Mouse (Mus musculus) thymus, postnatal 4 days (tissue): ENCODE measurements around the gene Mmrn1.

ENCODE experiments used
- DNase-seq: peaks from one replicate; pipeline ENCODE4 v3.0.0; 2021

Gene Mmrn1

DNA sequence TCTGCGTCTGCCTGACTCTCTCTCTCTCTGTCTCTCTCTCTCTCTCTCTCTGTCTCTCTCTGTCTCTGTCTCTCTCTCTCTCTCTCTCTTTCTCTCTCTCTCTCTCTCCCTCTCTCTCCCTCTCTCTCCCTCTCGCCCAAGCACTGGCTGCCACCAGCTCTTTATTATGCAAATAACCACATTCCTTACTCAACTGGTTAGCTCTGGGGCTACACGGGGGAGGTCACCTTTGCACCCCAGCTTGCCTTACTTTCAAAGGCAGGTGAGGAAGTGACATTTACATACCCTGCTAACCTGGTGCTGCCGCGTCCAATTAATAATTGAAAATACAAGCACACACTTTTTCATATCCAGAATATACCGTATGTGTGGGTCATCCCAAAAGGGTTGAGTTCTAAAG is 69.3 kb downstream of the Mmrn1 start:
- DNase-seq: no peak

DNA sequence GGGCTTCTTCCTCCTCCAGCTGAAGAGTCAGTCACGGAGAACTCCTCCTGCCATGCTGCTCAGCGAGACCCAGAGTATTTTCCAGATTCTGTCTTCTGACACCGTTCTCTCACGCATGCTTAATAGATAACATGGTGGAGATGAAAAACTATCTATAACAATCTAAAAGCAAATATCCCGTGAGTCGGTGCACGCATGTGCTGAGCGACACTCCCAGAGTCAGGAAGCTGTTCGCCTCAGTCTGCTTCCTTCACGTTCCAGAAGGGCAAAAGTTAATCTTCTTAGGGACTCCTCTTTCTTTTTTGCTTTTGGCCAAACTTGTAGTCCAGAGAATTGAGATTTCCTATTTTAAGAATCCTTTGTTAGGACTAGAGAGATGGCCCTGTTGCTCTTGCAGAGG is 69.7 kb downstream of the Mmrn1 start:
- no peak for DNase-seq

DNA sequence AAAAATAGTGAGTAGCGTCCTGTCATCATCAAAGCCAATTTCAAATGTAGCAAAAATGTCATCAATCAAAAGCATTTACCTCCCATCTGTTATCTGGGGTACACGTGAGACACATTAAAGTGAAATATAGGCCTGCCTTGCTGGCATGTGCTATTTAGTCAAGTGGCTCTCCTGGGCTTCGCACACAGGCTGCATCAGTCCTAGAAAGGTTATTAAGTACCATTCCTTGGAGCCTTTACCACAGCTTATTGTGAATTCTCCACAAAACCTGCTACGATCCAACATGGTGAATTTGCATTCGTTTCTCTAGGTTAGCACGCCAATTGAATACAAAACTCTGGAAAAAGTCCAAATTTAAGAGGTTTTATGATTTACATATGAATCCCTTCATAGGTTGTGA is 70.8 kb downstream of the Mmrn1 start:
- DNase-seq: no peak

DNA sequence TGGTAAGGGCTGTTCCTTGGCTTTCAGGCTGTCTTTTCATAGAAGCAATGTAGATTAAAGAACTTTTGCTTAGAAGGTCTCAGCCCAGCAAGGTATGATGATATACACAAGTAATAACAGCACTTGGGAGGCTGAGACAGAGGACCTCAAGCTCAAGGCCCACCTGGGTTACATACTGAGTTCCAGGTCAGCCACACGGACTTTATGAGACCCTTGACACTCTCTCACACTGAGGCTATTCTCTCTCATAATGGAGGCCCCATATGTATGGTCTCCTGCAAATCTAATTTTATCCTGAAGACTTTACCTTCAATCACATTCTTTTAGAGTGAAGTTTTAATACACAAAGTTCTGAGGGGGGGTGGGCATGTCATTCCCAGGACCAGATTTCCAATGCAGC is 71.6 kb downstream of the Mmrn1 start:
- no peak for DNase-seq

DNA sequence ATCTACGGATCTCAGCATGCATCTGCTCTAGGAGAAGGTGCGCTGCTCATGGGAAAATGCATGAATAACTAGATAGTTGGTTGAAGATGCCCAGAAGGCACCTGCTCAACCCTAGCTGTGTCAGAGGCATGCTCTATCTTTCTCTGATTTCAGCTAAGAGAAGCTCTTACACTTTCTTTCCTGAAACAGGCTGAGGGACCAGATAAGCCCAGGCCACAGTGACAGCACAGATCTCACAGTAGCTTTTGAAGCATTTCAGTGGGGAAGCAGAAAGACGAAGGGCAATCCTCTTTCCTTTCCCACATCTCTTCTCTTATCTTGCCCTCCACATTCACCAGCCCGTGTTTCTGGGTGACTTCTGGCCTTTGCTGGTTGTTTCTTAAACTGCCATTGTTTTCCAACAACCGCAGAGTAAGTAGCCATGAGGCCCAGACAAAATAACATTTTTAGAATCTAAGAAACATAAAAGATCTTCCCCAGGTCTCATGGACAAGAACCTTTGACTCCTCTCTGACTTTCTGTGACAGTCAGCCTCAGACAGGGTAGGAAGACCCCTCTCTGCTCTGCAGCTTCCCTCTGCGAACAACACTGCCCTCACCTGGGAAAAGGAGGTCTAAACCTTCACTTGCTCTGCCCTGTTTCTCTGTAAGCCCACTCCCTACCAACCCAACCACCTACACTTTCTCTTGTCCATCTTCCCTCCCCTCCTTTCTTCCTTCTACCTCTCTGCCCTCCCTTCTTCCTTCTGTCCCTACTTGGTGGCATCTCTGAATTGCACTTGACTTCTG is 76.4 kb downstream of the Mmrn1 start:
- DNase-seq: no peak

GRCm38 (mm10) chr6:61003916-61004765 is 79.4 kb downstream of the Mmrn1 start:
- DNase-seq: no peak

DNA sequence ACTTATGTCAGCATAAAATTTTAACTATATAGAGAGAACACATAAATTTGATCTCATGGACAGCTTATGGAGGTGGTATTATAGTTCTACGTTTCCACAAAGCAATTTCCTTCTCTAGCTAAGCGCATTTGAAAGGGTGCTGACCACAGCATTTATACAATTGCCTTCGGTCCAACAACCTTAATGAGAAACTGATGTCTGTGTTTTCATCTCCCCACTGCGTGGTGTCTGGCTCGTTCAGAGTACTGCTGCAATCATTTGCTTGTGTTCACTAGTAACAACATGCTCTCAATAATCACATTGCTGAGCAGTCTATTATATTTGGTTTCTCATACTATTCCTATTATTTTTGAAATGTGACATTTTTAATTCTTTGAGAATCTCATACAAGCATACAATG is 89.0 kb downstream of the Mmrn1 start:
- no peak for DNase-seq

DNA sequence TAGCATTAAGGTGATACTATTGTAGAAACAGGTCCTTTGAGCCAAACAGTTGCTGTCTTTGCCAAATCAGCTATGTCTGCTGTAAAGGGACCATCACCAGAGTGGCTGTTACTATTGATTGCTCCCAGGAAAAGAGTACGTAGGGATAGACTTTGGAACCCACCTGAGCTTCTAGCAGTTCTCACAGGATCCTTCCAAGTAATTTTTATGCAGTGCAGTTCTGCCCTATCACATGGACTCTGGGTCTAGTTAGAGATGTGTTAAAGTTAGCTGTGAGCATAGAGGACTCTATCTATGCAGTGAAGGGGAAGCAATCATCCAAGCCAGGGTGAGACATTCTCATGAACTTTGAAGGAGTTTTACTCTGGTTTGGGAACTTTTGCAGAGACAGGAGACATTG is 94.9 kb downstream of the Mmrn1 start:
- DNase-seq: no peak

GRCm38 (mm10) chr6:61020995-61021394 is 96.2 kb downstream of the Mmrn1 start:
- no peak for DNase-seq

DNA sequence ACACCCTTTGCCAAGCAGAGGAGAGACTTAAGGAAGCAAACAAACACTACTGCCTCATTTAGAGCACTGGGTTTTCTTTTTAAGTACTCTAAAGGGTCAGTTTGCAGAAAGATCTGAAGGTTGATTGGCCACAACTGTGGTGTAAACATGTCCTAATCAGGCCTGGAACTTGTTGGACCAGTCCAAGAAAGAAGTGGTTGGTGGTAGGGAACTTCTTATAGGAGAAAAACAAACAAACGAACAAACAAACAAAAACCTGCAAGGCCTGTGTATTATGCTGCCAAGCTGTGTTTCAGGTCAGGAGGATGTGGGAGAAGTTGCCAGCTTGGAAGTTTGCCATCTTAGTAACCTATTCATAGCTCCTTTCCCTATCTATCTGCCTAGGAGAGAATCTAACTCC is 108.5 kb downstream of the Mmrn1 start:
- DNase-seq: no peak
